Mouse (Mus musculus) cerebellum, adult 2 months (tissue): ENCODE results near the gene Khk.

Source experiments
- CTCF ChIP-seq: fragments of 200-500 bp; IDR thresholded peaks from 2 replicates; pipeline ENCODE4 v1.5.1; 2011; ENCODE audit warnings: low read depth, mild to moderate bottlenecking, control low read depth, low read length, moderate library complexity, borderline replicate concordance; ENCODE audit not compliant: insufficient read depth
- POLR2A ChIP-seq: fragments of 200-500 bp; IDR thresholded peaks from 2 replicates; pipeline ENCODE4 v1.6.1; 2011; ENCODE audit warnings: low read length, control low read depth, borderline replicate concordance; ENCODE audit not compliant: insufficient read depth

DNA sequence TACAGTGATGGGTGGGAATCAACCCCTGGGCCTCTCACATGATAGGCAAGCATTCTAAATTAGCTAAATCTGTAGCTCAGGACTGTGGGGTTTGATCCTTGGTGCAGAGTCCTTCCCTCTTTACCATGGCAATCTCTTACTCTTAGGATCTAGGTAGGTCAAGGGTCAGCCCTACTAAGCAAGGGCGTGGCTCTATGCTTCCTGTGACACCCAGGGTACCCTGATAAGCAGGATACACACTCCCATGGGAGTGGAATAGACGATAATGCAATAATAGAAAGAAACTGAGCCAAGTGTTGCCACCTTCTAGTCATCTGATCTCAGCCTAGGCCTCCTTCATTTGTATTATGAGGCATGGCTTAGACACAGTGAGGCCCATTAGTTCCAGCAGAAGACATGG is 48.2 kb downstream of the Khk start:
- TF ChIP-seq CTCF (no peak), POLR2A (no peak)
